Mouse (Mus musculus): ENCODE results near the gene Plekhg5. TPM values are rescaled to one million over a fixed set of nuclear protein-coding genes. Genes with fewer than 3 reads are reported as not detected.

Plekhg5 gene
- total RNA-seq, 2 experiments from 2014 or later = 27.0 to 28.9 TPM

- DNase-seq = no peak
- intact Hi-C loops (cut with DNase I) = no loop called here
Observed at GRCm38 (mm10) chr4:152068166-152068724, 4.1 kb upstream of the Plekhg5 start.

- DNase-seq = no peak
- intact Hi-C loops (cut with DNase I) = no loop called here
Observed at GRCm38 (mm10) chr4:152069245-152069644, 3.1 kb upstream of the Plekhg5 start.

- intact Hi-C loops (cut with DNase I) = no loop called here
- no peak for DNase-seq
Observed at GRCm38 (mm10) chr4:152070494-152071396, 1.6 kb upstream of the Plekhg5 start.

- DNase-seq = no peak
- intact Hi-C loops (cut with DNase I) = no loop called here
Observed at GRCm38 (mm10) chr4:152072655-152073054, 357 bp downstream of the Plekhg5 start.

- intact Hi-C loops (cut with DNase I) = no loop called here
Observed at GRCm38 (mm10) chr4:152073715-152074114, 1.4 kb downstream of the Plekhg5 start.

GRCm38 (mm10) chr4:152074548-152074947, 2.2 kb downstream of the Plekhg5 start:
- no peak for DNase-seq
- intact Hi-C loops (cut with DNase I) = no loop called here

More at GRCm38 (mm10) chr4:152073715-152074114, 1.4 kb downstream of the Plekhg5 start:
- no peak for DNase-seq

GRCm38 (mm10) chr4:152077191-152077590, 4.9 kb downstream of the Plekhg5 start:
- DNase-seq = no peak
- intact Hi-C loops (cut with DNase I) = no loop called here

GRCm38 (mm10) chr4:152078105-152078530, 5.8 kb downstream of the Plekhg5 start:
- intact Hi-C loops (cut with DNase I) = no loop called here
- DNase-seq = no peak

- no peak for DNase-seq
- intact Hi-C loops (cut with DNase I) = no loop called here
Observed at GRCm38 (mm10) chr4:152079261-152079660, 7.0 kb downstream of the Plekhg5 start.

- intact Hi-C loops (cut with DNase I) = no loop called here
- no peak for DNase-seq
Observed at GRCm38 (mm10) chr4:152079931-152080330, 7.6 kb downstream of the Plekhg5 start.

- intact Hi-C loops (cut with DNase I) = no loop called here
- no peak for DNase-seq
Observed at GRCm38 (mm10) chr4:152083611-152084220, 11.4 kb downstream of the Plekhg5 start.

GRCm38 (mm10) chr4:152084616-152085015, 12.3 kb downstream of the Plekhg5 start:
- no peak for DNase-seq
- intact Hi-C loops (cut with DNase I) = loop anchor here (5.0 kb wide), 1 partner anchor 42 kb away; no protein-coding TSS in a partner anchor

GRCm38 (mm10) chr4:152086505-152087210, 14.4 kb downstream of the Plekhg5 start:
- intact Hi-C loops (cut with DNase I) = loop anchor here (5.0 kb wide), 1 partner anchor 44 kb away; no protein-coding TSS in a partner anchor
- DNase-seq = peak; percentile 65 to 75

- intact Hi-C loops (cut with DNase I) = loop anchor here (5.0 kb wide), 1 partner anchor 45 kb away; no protein-coding TSS in a partner anchor
- no peak for DNase-seq
Observed at GRCm38 (mm10) chr4:152087211-152088081, 15.1 kb downstream of the Plekhg5 start.

GRCm38 (mm10) chr4:152088133-152088532, 15.8 kb downstream of the Plekhg5 start:
- no peak for DNase-seq
- intact Hi-C loops (cut with DNase I) = loop anchor here (5.0 kb wide), 1 partner anchor 46 kb away; no protein-coding TSS in a partner anchor

- intact Hi-C loops (cut with DNase I) = loop anchor here (5.0 kb wide), 1 partner anchor 46 kb away; no protein-coding TSS in a partner anchor
- no peak for DNase-seq
Observed at GRCm38 (mm10) chr4:152088556-152089120, 16.3 kb downstream of the Plekhg5 start.

GRCm38 (mm10) chr4:152090191-152090590, 17.9 kb downstream of the Plekhg5 start:
- DNase-seq = no peak
- intact Hi-C loops (cut with DNase I) = no loop called here

- intact Hi-C loops (cut with DNase I) = no loop called here
Observed at GRCm38 (mm10) chr4:152092751-152093293, 20.5 kb downstream of the Plekhg5 start.

GRCm38 (mm10) chr4:152094233-152094632, 21.9 kb downstream of the Plekhg5 start:
- intact Hi-C loops (cut with DNase I) = no loop called here
- DNase-seq = no peak

More at GRCm38 (mm10) chr4:152092751-152093293, 20.5 kb downstream of the Plekhg5 start:
- DNase-seq = no peak

All from heart, postnatal 14 days (tissue).